Mouse (Mus musculus): ENCODE measurements around the gene Mcidas.
"Not testable (repeated sequence)": the region's sequence is repeated elsewhere in the genome, so short reads cannot be mapped to it uniquely, and the experiment has no call there.

DNA sequence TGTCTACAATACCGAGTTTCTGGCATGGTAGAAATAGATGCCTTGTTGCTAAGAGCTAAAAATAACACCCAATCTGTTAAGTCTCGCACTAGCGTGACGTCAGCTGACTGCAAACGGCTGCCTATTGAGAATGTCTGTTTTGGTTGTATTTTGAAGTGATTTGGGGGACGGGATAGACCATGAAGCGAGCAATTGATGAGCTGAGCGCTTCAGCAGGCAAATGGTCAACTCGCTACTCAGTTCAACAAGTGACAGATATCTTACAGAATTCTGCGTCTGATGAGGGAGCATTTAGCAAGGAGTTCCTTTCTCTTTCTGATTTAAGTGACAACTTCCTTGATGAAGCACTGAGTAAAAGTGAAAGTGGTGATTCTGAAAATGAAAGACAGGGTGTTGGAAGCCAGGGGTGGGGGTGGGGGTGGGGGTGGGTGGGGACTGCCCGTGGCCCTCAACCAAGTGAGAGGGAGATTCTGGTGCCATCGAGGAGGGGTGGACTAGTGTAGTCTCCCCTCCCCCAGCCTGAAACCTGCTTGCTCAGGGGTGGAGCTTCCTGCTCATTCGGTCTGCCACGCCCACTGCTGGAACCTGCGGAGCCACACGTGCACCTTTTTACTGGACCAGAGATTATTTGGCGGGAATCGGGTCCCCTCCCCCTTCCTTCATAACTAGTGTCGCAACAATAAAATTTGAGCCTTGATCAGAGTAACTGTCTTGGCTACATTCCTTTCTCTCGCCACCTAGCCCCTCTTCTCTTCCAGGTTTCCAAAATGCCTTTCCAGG lies 19.7 kb downstream of the Mcidas start:
- not testable (repeated sequence) for TF ChIP-seq CTCF (IDR thresholded peaks at IDR 0.05; ENCODE audit: low read depth, low read length); EP300 (IDR thresholded peaks at IDR 0.05; ENCODE audit: insufficient read depth, low read depth, low read length)
